Mouse (Mus musculus) embryonic facial prominence, embryonic 11.5 days (tissue): ENCODE measurements around the gene 2010315B03Rik. TPM values are rescaled to one million over a fixed set of nuclear protein-coding genes. Genes with fewer than 3 reads are reported as not detected.

Source experiments
- ATAC-seq: fragments of 200-750 bp; cut with Nextera tagmentation; replicated peaks from 2 replicates; pipeline ENCODE4 v1.8.0; 2017; ENCODE audit warnings: low read depth; ENCODE audit not compliant: insufficient number of reproducible peaks, low FRiP score, low TSS enrichment
- DNase-seq: peaks from one replicate; pipeline ENCODE4 v3.0.0-alpha.2; 2015; ENCODE audit warnings: low spot score
- H3K27ac ChIP-seq: fragments of 300-500 bp; sonication (generic); replicated peaks from 2 replicates; pipeline ENCODE4 v1.5.1; 2014; ENCODE audit warnings: mild to moderate bottlenecking, low read depth, low read length, control low read depth
- H3K27me3 ChIP-seq: fragments of 300-500 bp; sonication (generic); 2 replicates; pipeline ENCODE4 v1.6.1; 2014; ENCODE audit warnings: mild to moderate bottlenecking, low read length, moderate library complexity, mixed read lengths; ENCODE audit not compliant: control insufficient read depth, insufficient read depth
- H3K36me3 ChIP-seq: fragments of 300-500 bp; sonication (generic); replicated peaks from 2 replicates; pipeline ENCODE4 v1.6.1; 2014; ENCODE audit warnings: low read depth, mild to moderate bottlenecking, low read length, moderate library complexity, mixed read lengths; ENCODE audit not compliant: control insufficient read depth, insufficient read depth
- H3K4me1 ChIP-seq: fragments of 300-500 bp; sonication (generic); 2 replicates; pipeline ENCODE4 v1.6.1; 2014; ENCODE audit warnings: low read length, mixed read lengths; ENCODE audit not compliant: control insufficient read depth, insufficient read depth
- H3K4me2 ChIP-seq: fragments of 300-500 bp; sonication (generic); 2 replicates; pipeline ENCODE4 v1.6.1; 2014; ENCODE audit warnings: low read depth, mild to moderate bottlenecking, control low read depth, low read length, moderate library complexity
- H3K4me3 ChIP-seq: fragments of 300-500 bp; sonication (generic); 2 replicates; pipeline ENCODE4 v1.5.1; 2014; ENCODE audit warnings: low read depth, low read length, control low read depth
- H3K9ac ChIP-seq: fragments of 300-500 bp; sonication (generic); replicated peaks from 2 replicates; pipeline ENCODE4 v1.6.1; 2014; ENCODE audit warnings: mild to moderate bottlenecking, control low read depth, low read length
- H3K9me3 ChIP-seq: fragments of 300-500 bp; sonication (generic); replicated peaks from 2 replicates; pipeline ENCODE4 v1.6.1; 2016; ENCODE audit warnings: mild to moderate bottlenecking, low read length, inconsistent platforms, mixed read lengths; ENCODE audit not compliant: control insufficient read depth
- WGBS: fragments of 180-500 bp; shearing (Covaris S2); extraction: QIAGEN DNeasy Blood & Tissue Kit; methylation state at CpG from one replicate; pipeline ENCODE4 v1.1.7; 2014; 5-methylcytosine and 5-hydroxymethylcytosine counted together
- polyA plus RNA-seq: library from polyadenylated mRNA; unstranded; fragments of >200 nt; fragmentation: Nextera tagmentation; extraction: Ambion mirVana; gene quantifications from 2 replicates; pipeline ENCODE4 v1.2.1, GENCODE M21; 2014

2010315B03Rik gene
- polyA plus RNA-seq, 1 experiment from 2014 or later = 3.5 TPM

DNA sequence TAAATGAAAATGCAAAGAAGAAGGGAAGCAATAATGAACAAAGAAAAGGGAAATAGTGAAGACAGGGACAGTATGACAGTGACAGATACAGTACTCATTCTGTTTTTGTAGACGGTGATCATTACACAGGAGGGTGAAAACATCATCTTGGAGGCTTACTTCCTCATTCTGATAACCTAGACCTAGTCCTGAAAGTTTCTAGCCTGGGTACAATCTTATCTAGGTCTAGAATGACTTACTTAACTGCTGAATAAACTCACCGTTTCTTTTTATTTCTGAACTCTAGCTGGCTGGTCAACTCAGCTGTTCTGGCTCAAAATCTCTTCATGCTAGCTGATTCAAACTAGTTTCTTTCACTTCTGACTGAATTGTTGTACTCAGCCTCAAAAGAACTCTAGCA is 37.4 kb downstream of the 2010315B03Rik start:
- Histone ChIP-seq H3K9me3 (peaks cover 10% of the 10 kb centered on the region), H3K27me3 (no peaks in the 10 kb centered on the region), H3K27ac (no peak overlapping the region), H3K4me3 (no peak overlapping the region), H3K4me2 (no peak overlapping the region), H3K9ac (no peak overlapping the region), H3K4me1 (no peaks in the 10 kb centered on the region), H3K36me3 (peaks cover 5% of the 10 kb centered on the region)
- 94% methylated on average over 2 of the region's 2 CpGs for WGBS
- DNase-seq = no peak
- no peak for ATAC-seq

DNA sequence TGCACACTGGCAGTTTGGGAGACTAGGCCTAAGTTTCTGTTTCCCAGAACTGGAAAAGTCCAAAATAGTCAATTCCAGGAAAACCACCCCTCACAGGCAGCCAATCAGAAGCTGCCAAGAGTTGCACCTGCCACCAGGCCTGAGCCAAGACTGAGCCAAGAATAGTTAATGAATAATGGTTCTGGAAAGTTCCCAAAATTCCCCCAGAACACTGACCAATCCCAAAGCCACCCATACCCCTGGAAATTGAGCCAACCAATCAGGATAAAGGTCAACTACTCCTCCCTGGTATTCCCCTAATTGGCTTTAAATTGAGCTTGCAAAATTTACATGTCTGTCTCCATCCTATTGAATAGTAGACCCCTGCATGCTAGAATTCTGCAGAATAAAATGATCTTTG is 39.3 kb downstream of the 2010315B03Rik start:
- Histone ChIP-seq H3K4me1 (no peaks in the 10 kb centered on the region), H3K27me3 (no peaks in the 10 kb centered on the region), H3K4me3 (no peak overlapping the region), H3K9me3 (peaks cover 7% of the 10 kb centered on the region), H3K36me3 (peaks cover 12% of the 10 kb centered on the region), H3K27ac (no peak overlapping the region), H3K4me2 (no peak overlapping the region), H3K9ac (no peak overlapping the region)
- no peak for DNase-seq
- no peak for ATAC-seq

DNA sequence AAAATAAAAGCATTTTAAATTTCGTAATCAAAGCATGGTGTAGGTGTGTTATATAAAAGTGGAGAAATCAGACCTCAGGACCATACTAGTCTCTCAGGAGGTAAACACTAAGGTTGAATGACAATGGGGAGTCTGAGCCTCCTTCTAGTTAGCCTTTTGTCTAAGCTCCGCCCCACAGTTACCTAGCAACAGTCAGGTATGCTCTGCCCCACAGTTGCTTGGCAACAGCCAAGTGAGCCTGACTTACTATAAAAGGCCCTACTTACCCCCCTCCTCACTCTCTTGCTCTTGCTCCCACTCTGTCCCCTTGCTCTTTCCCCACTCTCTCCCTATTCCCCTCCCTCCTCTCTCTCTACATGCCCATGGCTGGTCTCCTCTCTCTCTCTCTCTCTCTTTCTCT is 44.6 kb downstream of the 2010315B03Rik start:
- H3K27ac ChIP-seq = no peak overlapping the region
- H3K36me3 ChIP-seq = peaks cover 12% of the 10 kb centered on the region
- ATAC-seq (peak; percentile 91), DNase-seq (peak; percentile 69)
- H3K9me3 ChIP-seq = peaks cover 3% of the 10 kb centered on the region
- 31% methylated on average over 2 of the region's 2 CpGs for WGBS
- H3K4me3 ChIP-seq = no peak overlapping the region
- H3K4me2 ChIP-seq = no peak overlapping the region
- no peaks in the 10 kb centered on the region for H3K27me3 ChIP-seq
- no peak overlapping the region for H3K9ac ChIP-seq
- no peaks in the 10 kb centered on the region for H3K4me1 ChIP-seq

GRCm38 (mm10) chr9:124267493-124267892 is 45.0 kb downstream of the 2010315B03Rik start:
- no peak for DNase-seq
- Histone ChIP-seq H3K4me2 (no peak overlapping the region), H3K4me1 (no peaks in the 10 kb centered on the region), H3K4me3 (no peak overlapping the region), H3K36me3 (peaks cover 12% of the 10 kb centered on the region), H3K9ac (no peak overlapping the region), H3K27ac (no peak overlapping the region), H3K9me3 (peaks cover 3% of the 10 kb centered on the region), H3K27me3 (no peaks in the 10 kb centered on the region)
- ATAC-seq = 0 out of 2 replicates have a peak, but pooled peaks have one; percentile 42

- H3K4me1 ChIP-seq = no peaks in the 10 kb centered on the region
- DNase-seq (no peak), ATAC-seq (no peak)
- no peaks in the 10 kb centered on the region for H3K27me3 ChIP-seq
- no peak overlapping the region for H3K27ac ChIP-seq
- 84% methylated on average over 4 of the region's 4 CpGs for WGBS
- no peak overlapping the region for H3K4me2 ChIP-seq
- H3K9me3 ChIP-seq = no peaks in the 10 kb centered on the region
- no peak overlapping the region for H3K9ac ChIP-seq
- no peak overlapping the region for H3K4me3 ChIP-seq
- H3K36me3 ChIP-seq = no peaks in the 10 kb centered on the region
These were observed 49.3 kb downstream of the 2010315B03Rik start for GRCm38 (mm10) chr9:124262987-124263717.

DNA sequence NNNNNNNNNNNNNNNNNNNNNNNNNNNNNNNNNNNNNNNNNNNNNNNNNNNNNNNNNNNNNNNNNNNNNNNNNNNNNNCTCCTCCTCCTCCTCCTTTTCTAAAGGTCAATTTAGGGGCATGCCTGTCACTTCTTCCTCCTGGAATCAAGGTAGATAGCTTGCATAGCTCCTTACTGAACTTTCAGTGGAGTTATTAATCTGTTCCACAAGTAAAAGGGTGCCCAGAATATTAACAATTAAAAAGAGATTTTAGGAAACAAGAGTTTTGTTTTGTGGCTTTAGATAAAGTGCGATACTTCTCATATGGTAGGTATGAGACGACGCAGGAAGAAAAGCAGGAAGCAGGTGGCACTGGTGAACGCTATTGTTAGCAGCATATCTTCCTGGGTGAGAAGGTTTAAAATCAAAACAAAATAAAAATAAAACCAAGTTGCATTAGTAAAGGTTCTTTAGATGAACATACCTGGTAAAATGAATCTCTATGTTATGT is 54.4 kb downstream of the 2010315B03Rik start:
- Histone ChIP-seq H3K4me2 (no peak overlapping the region), H3K36me3 (no peaks in the 10 kb centered on the region), H3K4me1 (no peaks in the 10 kb centered on the region), H3K9ac (no peak overlapping the region), H3K27ac (no peak overlapping the region), H3K9me3 (peaks cover 4% of the 10 kb centered on the region; the same call in 1 of the 2 replicates), H3K4me3 (no peak overlapping the region), H3K27me3 (no peaks in the 10 kb centered on the region)
- WGBS = 88% methylated on average over 4 of the region's 4 CpGs
- DNase-seq (no peak), ATAC-seq (no peak)

GRCm38 (mm10) chr9:124257200-124258066 is 55.1 kb downstream of the 2010315B03Rik start:
- Histone ChIP-seq H3K9ac (no peak overlapping the region), H3K4me2 (no peak overlapping the region), H3K4me3 (no peak overlapping the region), H3K36me3 (no peaks in the 10 kb centered on the region), H3K27me3 (no peaks in the 10 kb centered on the region), H3K4me1 (no peaks in the 10 kb centered on the region), H3K9me3 (peaks cover 4% of the 10 kb centered on the region; the same call in 1 of the 2 replicates), H3K27ac (no peak overlapping the region)
- ATAC-seq (peak; percentile 80), DNase-seq (peak; percentile 77)
- 74% methylated on average over 1 of the region's 1 CpGs for WGBS
